Mouse (Mus musculus): ENCODE data around the gene Cd3e.

DNA sequence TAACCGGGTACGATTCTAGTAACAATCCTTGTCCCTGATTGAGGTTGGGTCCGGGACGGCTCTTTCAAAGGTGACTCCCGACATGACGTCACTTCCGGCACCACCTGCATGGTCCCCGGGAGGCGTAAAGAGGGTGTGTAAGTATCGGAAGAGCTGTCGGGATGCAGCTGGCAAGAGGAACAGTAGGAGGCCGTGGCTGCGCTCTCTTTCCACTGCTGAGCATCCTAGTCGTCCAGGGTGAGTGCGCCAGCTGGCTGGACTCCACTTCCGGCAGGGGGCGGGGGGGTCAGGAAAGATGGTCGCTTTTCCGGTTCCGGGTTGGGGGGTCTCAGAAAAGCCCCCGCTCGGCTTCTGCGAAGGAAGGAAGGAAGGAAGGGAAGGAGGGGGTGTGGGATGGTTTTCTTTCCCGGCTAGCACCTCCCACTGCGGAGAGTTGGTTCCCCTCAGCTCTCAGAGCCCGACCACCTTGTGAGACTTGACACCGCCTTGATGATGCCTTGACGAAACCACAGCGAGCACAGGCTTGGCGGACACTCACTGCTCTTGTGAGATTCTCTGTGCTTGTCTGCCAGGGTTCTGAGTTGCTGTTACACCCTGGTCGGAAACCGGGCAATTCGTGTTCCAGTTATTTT lies 45.8 kb upstream of the Cd3e start, which contains the start of gene Mpzl3:
- TF ChIP-seq CTCF (IDR thresholded peaks at IDR 0.05; ENCODE audit: extremely low read depth, insufficient read depth, low read length) = no peak
- TF ChIP-seq POLR2A (IDR thresholded peaks at IDR 0.05; ENCODE audit: extremely low read depth, insufficient read depth, low read length) = peak; percentile 62; the same call in 1 of the 2 replicates

Measured in cortical plate, adult 2 months (tissue).